Mouse (Mus musculus) liver, adult 2 months (tissue): Measurements from ENCODE around the gene Tsg101. TPM values are rescaled to one million over a fixed set of nuclear protein-coding genes. Genes with fewer than 3 reads are reported as not detected.

Experiments
- DNase-seq: peaks from one replicate; pipeline ENCODE4 v3.0.0-alpha.2; 2011; ENCODE audit warnings: low read depth, low spot score; ENCODE audit errors: extremely low read depth
- H3K27ac ChIP-seq: fragments of 200-500 bp; replicated peaks from 2 replicates; pipeline ENCODE4 v1.5.1; 2012; ENCODE audit warnings: low read depth, mild to moderate bottlenecking, control low read depth, inconsistent platforms, low read length; ENCODE audit not compliant: insufficient read depth
- H3K27me3 ChIP-seq: fragments of 200-500 bp; 2 replicates; pipeline ENCODE4 v1.6.1; 2012; ENCODE audit warnings: mild to moderate bottlenecking, moderate library complexity, low read length, inconsistent platforms; ENCODE audit not compliant: control insufficient read depth, insufficient read depth
- H3K36me3 ChIP-seq: fragments of 200-500 bp; 2 replicates; pipeline ENCODE4 v1.6.1; 2012; ENCODE audit warnings: low read length, inconsistent platforms; ENCODE audit not compliant: control insufficient read depth, insufficient read depth
- H3K4me1 ChIP-seq: fragments of 200-500 bp; 2 replicates; pipeline ENCODE4 v1.6.1; 2011; ENCODE audit warnings: low read length; ENCODE audit not compliant: control insufficient read depth, insufficient read depth
- H3K4me3 ChIP-seq: fragments of 200-500 bp; 2 replicates; pipeline ENCODE4 v1.5.1; 2011; ENCODE audit warnings: low read depth, mild to moderate bottlenecking, control low read depth, low read length, moderate library complexity; ENCODE audit not compliant: insufficient read depth
- H3K79me2 ChIP-seq: fragments of 200-500 bp; 2 replicates; pipeline ENCODE4 v1.6.1; 2012; ENCODE audit warnings: inconsistent platforms, mild to moderate bottlenecking, low read length, moderate library complexity; ENCODE audit not compliant: control insufficient read depth, insufficient read depth
- H3K9ac ChIP-seq: fragments of 200-500 bp; 2 replicates; pipeline ENCODE4 v1.6.1; 2012; ENCODE audit warnings: low read depth, mild to moderate bottlenecking, control low read depth, inconsistent platforms, low read length
- CTCF ChIP-seq: fragments of 200-500 bp; IDR thresholded peaks from 2 replicates; pipeline ENCODE4 v1.5.1; 2011; ENCODE audit warnings: low read depth, low read length, control low read depth
- POLR2A ChIP-seq: fragments of 200-500 bp; IDR thresholded peaks from 2 replicates; pipeline ENCODE4 v1.6.1; 2011; ENCODE audit warnings: low read length, control low read depth; ENCODE audit not compliant: insufficient read depth; ENCODE audit errors: extremely low read depth
- WGBS: fragments of 180-500 bp; shearing (Covaris S2); methylation state at CpG from one replicate; pipeline ENCODE4 v1.1.7; 2018; 5-methylcytosine and 5-hydroxymethylcytosine counted together
- polyA plus RNA-seq: library from polyadenylated mRNA; depleted of rRNA; stranded (reverse); fragments of >200 nt; gene quantifications from 2 replicates; pipeline ENCODE4 v1.2.3, GENCODE M21; 2012
- total RNA-seq: library from RNA; depleted of rRNA; stranded (reverse); fragments of >200 nt; gene quantifications from 2 replicates; pipeline ENCODE4 v1.2.3, GENCODE M21; 2014

Gene Tsg101
- total and polyA plus RNA-seq, 2 experiments: 19.5 to 43.6 TPM

- 25% methylated on average over 9 of the region's 9 CpGs for WGBS
- H3K27me3 ChIP-seq: no peaks in the 10 kb centered on the region
- no peak for DNase-seq
- no peak overlapping the region for H3K9ac ChIP-seq
- 0 out of 2 replicates have a peak overlapping the region, but pooled peaks have one; percentile 43 for H3K4me3 ChIP-seq
- peaks cover 7% of the 10 kb centered on the region for H3K36me3 ChIP-seq
- no peak overlapping the region for H3K27ac ChIP-seq
- H3K4me1 ChIP-seq: peaks cover 7% of the 10 kb centered on the region
- TF ChIP-seq CTCF (no peak), POLR2A (no peak)
- no peaks in the 10 kb centered on the region for H3K79me2 ChIP-seq
Measured at GRCm38 (mm10) chr7:46958853-46959252, 39.1 kb upstream of the Tsg101 start.

DNA sequence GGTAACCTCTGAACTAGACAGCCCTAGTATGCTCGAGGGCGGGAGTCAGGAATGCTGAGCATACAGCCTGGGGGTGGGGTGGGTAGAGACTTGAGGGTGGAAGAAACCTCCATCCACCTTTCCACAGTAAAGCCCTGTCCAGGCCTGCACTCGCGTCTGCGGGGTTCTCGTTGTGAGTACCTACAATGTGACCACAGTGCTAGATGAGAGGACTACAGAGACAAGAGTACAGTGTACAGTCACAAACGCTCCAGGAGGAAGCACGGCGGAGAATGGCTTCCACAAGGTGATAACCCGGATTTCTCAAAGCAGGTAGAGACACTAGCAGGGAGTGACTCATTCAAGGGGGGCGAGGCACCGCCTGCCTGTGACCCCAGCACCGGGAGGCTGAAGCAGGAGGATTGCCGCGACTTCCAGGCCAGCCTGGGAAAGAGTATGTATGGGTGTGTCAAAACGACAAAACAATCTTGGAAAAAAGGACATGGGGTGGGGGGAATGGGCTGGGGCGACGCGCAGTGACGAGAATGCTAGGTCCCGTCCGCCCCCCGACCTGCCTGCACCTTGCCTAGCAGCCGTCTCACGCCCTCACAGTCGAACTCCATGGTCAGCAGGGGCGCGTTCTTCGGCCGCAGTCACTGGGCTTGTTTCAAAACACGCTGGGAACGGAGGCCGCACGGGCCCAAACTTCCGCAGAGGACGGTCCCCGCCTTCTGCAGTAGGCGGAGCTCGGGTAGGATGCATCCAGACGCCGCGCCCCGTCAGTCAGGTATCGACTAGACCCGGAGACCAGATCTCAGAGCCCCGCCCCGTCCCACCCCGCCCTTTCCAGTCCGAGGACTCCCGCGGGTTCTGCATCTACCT is 38.3 kb upstream of the Tsg101 start, which contains the start of gene Uevld:
Gene Uevld, minus strand, starts transcription at position 697 of the 861 bp plus-strand sequence.
- no peak within 1 kb of the TSS; the same call in 1 of the 2 replicates for H3K27ac ChIP-seq

GRCm38 (mm10) chr7:46935847-46936246 is 16.1 kb upstream of the Tsg101 start:
- peak; percentile 69 for DNase-seq
- peaks cover 17% of the 10 kb centered on the region for H3K36me3 ChIP-seq

More for the DNA sequence above, 38.3 kb upstream of the Tsg101 start, which contains the start of gene Uevld:
- WGBS: under 1% methylated on average over 51 of the region's 51 CpGs
- Histone ChIP-seq H3K9ac (peak within 1 kb of the TSS; percentile 75), H3K79me2 (no peaks in the 10 kb centered on the region), H3K4me3 (peak within 1 kb of the TSS; percentile 83), H3K36me3 (peaks cover 11% of the 10 kb centered on the region), H3K4me1 (peaks cover 7% of the 10 kb centered on the region), H3K27me3 (no peaks in the 10 kb centered on the region)
- TF ChIP-seq CTCF: no peak
- TF ChIP-seq POLR2A: no peak
- peak; percentile 83 for DNase-seq

GRCm38 (mm10) chr7:46934788-46935187 is 15.0 kb upstream of the Tsg101 start:
- 82% methylated on average over 8 of the region's 8 CpGs for WGBS
- TF ChIP-seq CTCF (no peak), POLR2A (no peak)
- Histone ChIP-seq H3K27ac (no peak overlapping the region), H3K9ac (no peak overlapping the region), H3K4me1 (no peaks in the 10 kb centered on the region; the same call in 1 of the 2 replicates), H3K79me2 (no peaks in the 10 kb centered on the region), H3K27me3 (no peaks in the 10 kb centered on the region), H3K4me3 (no peak overlapping the region), H3K36me3 (peaks cover 10% of the 10 kb centered on the region)
- DNase-seq: no peak

More at GRCm38 (mm10) chr7:46935847-46936246, 16.1 kb upstream of the Tsg101 start:
- Histone ChIP-seq H3K27me3 (no peaks in the 10 kb centered on the region), H3K27ac (no peak overlapping the region), H3K4me3 (no peak overlapping the region), H3K9ac (no peak overlapping the region), H3K79me2 (no peaks in the 10 kb centered on the region), H3K4me1 (no peaks in the 10 kb centered on the region; the same call in 1 of the 2 replicates)
- 12% methylated on average over 4 of the region's 4 CpGs for WGBS
- TF ChIP-seq POLR2A (no peak), CTCF (peak; percentile 54; the same call in 1 of the 2 replicates)

DNA sequence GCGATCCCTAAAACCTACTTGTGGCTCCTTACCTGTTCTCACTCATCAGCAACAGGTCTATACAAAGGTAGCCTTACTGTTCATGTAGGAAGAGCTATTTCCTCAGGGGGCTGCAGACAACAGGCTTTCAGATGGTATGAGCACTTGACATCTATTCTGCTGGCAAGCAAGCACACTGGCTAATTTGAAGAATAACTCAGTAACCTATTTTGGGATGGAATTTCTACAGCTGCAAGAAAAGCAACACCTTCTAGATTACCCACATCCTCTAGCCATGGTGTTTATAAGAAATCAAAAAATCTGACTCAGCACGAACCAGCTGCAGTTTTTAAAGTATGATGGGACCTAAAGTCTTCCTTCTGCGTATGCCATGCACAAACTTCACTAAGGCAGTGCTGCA is 11.6 kb upstream of the Tsg101 start:
- DNase-seq: no peak
- TF ChIP-seq POLR2A (no peak), CTCF (no peak)
- no peak overlapping the region for H3K4me3 ChIP-seq
- H3K9ac ChIP-seq: no peak overlapping the region
- H3K36me3 ChIP-seq: peaks cover 9% of the 10 kb centered on the region
- WGBS: 98% methylated on average over 3 of the region's 3 CpGs
- no peak overlapping the region for H3K27ac ChIP-seq
- H3K79me2 ChIP-seq: no peaks in the 10 kb centered on the region
- H3K27me3 ChIP-seq: no peaks in the 10 kb centered on the region
- no peaks in the 10 kb centered on the region; the same call in 1 of the 2 replicates for H3K4me1 ChIP-seq

GRCm38 (mm10) chr7:46928291-46928690 is 8.5 kb upstream of the Tsg101 start:
- TF ChIP-seq CTCF: no peak
- no peak for TF ChIP-seq POLR2A
- no peak for DNase-seq
- H3K36me3 ChIP-seq: peaks cover 9% of the 10 kb centered on the region
- 85% methylated on average over 5 of the region's 5 CpGs for WGBS
- no peaks in the 10 kb centered on the region for H3K27me3 ChIP-seq
- H3K79me2 ChIP-seq: no peaks in the 10 kb centered on the region
- H3K4me1 ChIP-seq: no peaks in the 10 kb centered on the region
- H3K9ac ChIP-seq: no peak overlapping the region
- H3K4me3 ChIP-seq: no peak overlapping the region
- no peak overlapping the region for H3K27ac ChIP-seq
